Mouse (Mus musculus): Measurements from ENCODE around the gene Mef2a. TPM values are rescaled to one million over a fixed set of nuclear protein-coding genes. Genes with fewer than 3 reads are reported as not detected.
A peak's percentile ranks its signal among the peaks of the same experiment; 100 is the strongest.

The Mef2a gene
- 100 to 1,000 TPM; 157 to 165 TPM for total RNA-seq (2021)
- long read RNA-seq, experiment 1, full-length matches to known transcripts = 27 of 102 reads
- long read RNA-seq, experiment 1, partial matches to known transcripts = 5 of 102 reads
- long read RNA-seq, experiment 1, other reads (novel, unspliced or antisense) = 70 of 102 reads
- long read RNA-seq, experiment 2, full-length matches to known transcripts = 41 of 142 reads
- long read RNA-seq, experiment 2, partial matches to known transcripts = 38 of 142 reads
- long read RNA-seq, experiment 2, other reads (novel, unspliced or antisense) = 63 of 142 reads

GRCm38 (mm10) chr7:67372729-67373583, at the start of gene Mef2a:
Mef2a (minus strand) TSS chr7:67372858.
- intact Hi-C loops (cut with DNase I) = loop anchor here (2.0 to 5.0 kb wide), 5 partner anchors 74 to 254 kb away; no protein-coding TSS in a partner anchor
- DNase-seq = peak; percentile 98

- peak; percentile 68 to 80 for DNase-seq
- intact Hi-C loops (cut with DNase I) = loop anchor here (2.0 kb wide), 1 partner anchor 47 kb away; no protein-coding TSS in a partner anchor
These were observed 49.0 kb upstream of the Mef2a start for GRCm38 (mm10) chr7:67421476-67422186.

DNA sequence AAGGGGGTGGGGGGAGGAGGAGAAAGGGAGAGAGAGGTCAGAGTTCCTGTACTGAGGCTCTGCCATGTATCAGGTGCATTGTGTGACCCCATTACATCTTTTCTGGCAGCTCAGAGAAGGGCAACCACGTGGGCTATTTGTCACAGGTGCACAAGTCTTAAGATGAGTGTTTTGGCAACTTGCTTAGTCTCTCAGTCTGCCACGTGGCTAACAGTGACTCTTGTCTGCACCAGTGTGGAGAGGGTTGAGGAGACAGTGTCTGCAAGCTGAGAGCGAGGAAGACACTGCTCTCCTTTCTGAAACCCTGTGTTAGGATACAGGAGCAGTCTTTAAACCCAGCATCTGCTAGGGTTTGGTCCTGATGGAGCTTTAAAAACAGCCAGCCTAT, 48.4 kb upstream of the Mef2a start:
- intact Hi-C loops (cut with DNase I) = loop anchor here (2.0 kb wide), 1 partner anchor 46 kb away; no protein-coding TSS in a partner anchor
- DNase-seq = no peak

GRCm38 (mm10) chr7:67419591-67420314, 47.1 kb upstream of the Mef2a start:
- intact Hi-C loops (cut with DNase I) = loop anchor here (2.0 kb wide), 1 partner anchor 45 kb away; no protein-coding TSS in a partner anchor
- DNase-seq = no peak

DNA sequence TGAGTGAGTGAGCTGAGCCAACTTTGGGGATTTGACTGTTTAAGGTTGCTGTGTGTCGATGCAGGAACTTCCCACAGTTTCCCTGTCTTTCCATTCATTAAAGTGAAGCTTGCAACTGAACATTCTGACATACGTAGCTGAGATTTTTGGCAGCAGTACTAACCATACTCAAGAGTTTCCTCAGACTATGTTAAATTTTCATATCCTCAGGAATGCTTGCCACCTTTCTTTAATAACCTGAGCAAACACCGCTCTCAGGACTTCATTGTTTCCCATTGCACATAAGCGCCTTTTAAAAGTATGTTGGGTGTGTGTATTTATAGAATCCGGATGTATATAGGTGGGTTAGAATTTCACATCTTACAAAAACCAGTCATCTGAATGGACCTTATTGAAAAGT, 45.5 kb upstream of the Mef2a start:
- intact Hi-C loops (cut with DNase I) = no loop called here

DNA sequence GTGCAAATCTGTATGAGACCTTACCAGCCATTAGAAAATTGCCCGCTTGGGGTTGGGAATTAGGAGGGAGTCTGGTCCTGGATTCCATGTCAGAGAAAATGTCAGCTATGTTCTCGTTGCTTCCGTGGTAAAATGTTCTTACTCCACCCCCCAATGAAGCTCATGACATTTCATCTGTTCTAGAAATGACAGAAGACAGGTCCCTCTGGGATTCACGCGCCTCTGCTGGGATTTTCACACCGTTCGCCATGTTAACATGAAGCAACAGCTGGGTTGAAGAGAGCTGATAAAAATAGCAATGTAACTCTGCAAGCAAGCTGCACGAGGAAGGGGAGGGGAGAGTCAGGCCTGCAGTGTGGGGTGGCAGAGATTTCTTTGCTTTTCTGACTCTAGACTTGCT, 42.1 kb upstream of the Mef2a start:
- intact Hi-C loops (cut with DNase I) = loop anchor here (5.0 kb wide), 1 partner anchor 37 kb away; no protein-coding TSS in a partner anchor
- DNase-seq = peak; percentile 25 to 51

More for the DNA sequence above, 45.5 kb upstream of the Mef2a start:
- DNase-seq = no peak

- intact Hi-C loops (cut with DNase I) = loop anchor here (5.0 kb wide), 1 partner anchor 35 kb away; no protein-coding TSS in a partner anchor
- DNase-seq = no peak
These were observed 40.0 kb upstream of the Mef2a start for GRCm38 (mm10) chr7:67412686-67413085.

DNA sequence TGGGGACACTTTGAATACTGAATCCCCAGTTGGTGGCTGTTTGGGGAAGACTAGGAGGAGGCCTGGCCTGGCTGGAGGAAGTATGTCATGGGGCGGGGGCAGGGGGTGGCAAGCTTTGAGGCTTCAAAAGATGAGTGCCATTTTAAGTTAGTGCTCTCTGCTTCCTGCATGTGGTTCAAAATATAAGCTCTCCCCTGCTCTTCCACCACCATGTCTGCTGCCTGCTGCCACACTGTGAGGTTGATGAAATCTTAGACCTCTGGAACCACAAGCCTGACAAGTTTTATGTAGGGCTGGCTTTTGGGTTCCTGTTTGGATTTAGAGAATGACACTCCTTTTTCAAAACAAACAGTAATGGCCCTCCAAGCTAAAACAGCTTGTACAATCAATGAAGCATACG, 34.4 kb upstream of the Mef2a start:
- intact Hi-C loops (cut with DNase I) = no loop called here
- DNase-seq = no peak

- DNase-seq = no peak
- intact Hi-C loops (cut with DNase I) = no loop called here
These were observed 31.5 kb upstream of the Mef2a start for GRCm38 (mm10) chr7:67404176-67404575.

GRCm38 (mm10) chr7:67402353-67402752, 29.7 kb upstream of the Mef2a start:
- DNase-seq = no peak
- intact Hi-C loops (cut with DNase I) = no loop called here

GRCm38 (mm10) chr7:67401379-67401778, 28.7 kb upstream of the Mef2a start:
- DNase-seq = no peak
- intact Hi-C loops (cut with DNase I) = no loop called here

- intact Hi-C loops (cut with DNase I) = no loop called here
- DNase-seq = no peak
These were observed 18.1 kb upstream of the Mef2a start for GRCm38 (mm10) chr7:67390760-67391159.

DNA sequence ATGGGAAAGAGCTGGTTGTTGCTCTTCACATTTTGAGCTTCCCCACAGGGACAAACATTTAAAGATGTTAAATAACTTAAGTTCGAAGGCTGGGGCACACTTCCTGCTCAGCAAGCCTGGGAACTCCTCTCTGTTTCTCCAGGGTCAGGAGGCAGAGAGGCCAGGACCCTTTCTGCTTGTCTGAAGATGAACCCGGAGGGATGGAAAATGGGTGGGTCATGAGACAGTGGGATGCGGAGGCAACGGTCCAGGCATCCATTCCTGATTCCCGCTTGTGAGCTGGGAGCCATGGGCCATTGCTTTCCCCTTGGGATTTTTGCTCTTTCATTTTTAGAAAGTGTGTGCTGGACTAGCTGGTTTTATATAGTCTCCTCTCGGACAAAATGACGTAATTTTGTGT, 17.4 kb upstream of the Mef2a start:
- peak in 1 of 2 experiments; percentile 14 for DNase-seq
- intact Hi-C loops (cut with DNase I) = no loop called here

DNA sequence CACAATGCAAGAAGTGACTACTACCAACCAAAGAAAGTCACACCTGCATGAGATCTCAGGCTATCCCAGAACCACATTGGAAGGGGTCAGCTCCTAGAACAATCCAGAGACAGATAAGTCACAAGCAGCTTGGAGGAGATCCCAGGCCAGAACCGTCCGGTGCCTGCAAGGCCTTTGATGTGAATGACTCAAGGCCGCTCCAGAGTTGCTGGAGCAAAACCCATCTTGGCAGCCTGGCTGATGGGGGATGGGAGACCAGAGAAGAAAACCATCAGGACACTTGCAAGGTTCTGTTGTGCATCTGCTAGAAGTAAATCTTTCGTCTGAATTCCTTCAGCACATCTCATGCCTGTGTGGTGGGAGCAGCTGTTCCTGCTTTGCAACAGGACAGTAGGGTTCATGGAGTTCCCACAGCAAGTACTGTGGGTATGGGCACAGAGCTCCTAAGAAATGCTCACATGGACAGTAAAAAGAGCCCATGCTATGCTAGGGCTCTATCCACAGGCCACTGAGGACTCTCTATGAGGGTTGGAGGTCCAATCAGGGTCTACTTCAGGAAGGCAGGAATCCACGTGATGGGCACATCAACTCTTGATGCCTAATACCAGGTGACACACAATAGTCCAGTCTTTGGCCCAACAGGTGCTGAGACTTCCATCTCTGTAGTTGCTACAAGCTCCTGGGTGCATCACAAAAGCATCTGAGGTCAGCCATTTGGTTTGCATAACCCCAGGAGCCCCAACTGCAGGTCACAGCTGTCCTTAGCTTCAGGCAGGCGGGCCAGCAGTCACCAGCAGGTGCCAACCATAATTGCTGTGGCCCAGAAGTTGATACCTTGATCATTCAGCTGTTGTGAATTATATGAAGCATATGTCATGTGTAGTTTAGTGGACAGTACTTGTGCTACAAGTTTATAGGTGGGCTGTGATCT, 12.5 kb upstream of the Mef2a start:
- peak in 1 of 2 experiments; percentile 26 for DNase-seq
- intact Hi-C loops (cut with DNase I) = no loop called here

- intact Hi-C loops (cut with DNase I) = no loop called here
- DNase-seq = peak in 1 of 2 experiments; percentile 9
These were observed 7.8 kb upstream of the Mef2a start for GRCm38 (mm10) chr7:67380174-67381129.

- DNase-seq = no peak
- intact Hi-C loops (cut with DNase I) = loop anchor here (5.0 kb wide), 1 partner anchor 36 kb away; no protein-coding TSS in a partner anchor
These were observed 4.1 kb upstream of the Mef2a start for GRCm38 (mm10) chr7:67376796-67377195.

GRCm38 (mm10) chr7:67373975-67374374, 1.3 kb upstream of the Mef2a start:
- DNase-seq = peak; percentile 43 to 49
- intact Hi-C loops (cut with DNase I) = loop anchor here (2.0 to 5.0 kb wide), 6 partner anchors 47 to 253 kb away; no protein-coding TSS in a partner anchor

Data from heart, postnatal 14 days (tissue).